Mouse (Mus musculus): ENCODE measurements around the gene Tmc4. TPM values are rescaled to one million over a fixed set of nuclear protein-coding genes. Genes with fewer than 3 reads are reported as not detected.

Tmc4 gene
- total and polyA plus RNA-seq, 2 experiments from 2014 or later = 4.0 to 4.2 TPM

DNA sequence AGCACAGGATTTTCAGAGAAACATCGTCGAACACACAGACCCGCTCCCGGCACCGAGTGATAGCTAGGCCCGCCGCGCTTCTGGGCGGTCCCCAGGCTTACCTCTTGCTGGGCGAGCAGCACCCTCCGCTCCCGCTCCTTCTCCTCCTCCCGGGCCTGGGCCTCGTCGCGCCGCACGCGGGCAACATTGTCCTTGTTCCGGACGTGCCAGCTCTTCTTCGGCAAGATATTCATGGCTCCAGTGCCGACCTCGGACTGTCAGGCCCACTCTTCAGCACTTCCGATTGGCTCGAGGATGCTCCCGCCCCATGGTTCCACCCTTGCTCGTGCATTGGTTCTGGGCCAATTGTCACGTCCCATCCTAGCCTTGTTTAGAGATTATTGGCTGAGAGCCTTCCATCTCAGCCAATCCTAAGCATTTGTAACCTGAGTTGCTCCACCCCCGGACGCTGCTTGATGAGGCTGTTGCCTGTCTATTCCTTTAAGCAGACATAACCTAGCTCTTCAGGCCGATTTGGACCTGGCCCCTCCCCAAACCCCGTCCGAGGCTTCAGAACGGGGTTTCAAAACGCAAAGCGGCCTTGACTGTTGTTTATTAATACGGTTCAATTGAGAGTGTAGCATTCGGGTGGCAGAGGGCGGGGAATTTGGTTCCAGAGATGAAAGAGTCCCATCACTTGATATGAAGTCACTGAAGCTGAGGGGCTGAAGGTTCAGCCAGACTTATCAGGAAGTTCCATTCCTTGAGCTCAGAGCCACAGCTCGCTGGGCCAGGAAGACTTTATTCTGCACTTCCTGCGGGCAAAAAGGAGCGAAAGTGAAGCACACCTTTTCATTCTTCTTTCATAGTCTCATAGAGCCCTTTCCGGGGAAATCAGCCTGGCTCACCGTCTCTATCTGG lies 11.9 kb downstream of the Tmc4 start, which contains the start of gene Leng1:
Gene Leng1, minus strand, starts transcription at position 626 of the 900 bp plus-strand sequence.
- TF ChIP-seq CTCF (IDR thresholded peaks at IDR 0.05) = no peak
- H3K4me1 ChIP-seq (ENCODE audit: insufficient read depth, low read length) = peaks cover 5% of the 10 kb centered on the region; the same call in 1 of the 2 replicates
- peak within 1 kb of the TSS; percentile 64 for H3K4me3 ChIP-seq (ENCODE audit: low read depth, low read length)
- H3K27ac ChIP-seq (ENCODE audit: low read depth, low read length) = peak within 1 kb of the TSS; percentile 72
- H3K27me3 ChIP-seq (ENCODE audit: insufficient read depth, low read length) = no peaks in the 10 kb centered on the region
- DNase-seq (ENCODE audit: low spot score) (peak; percentile 99), ATAC-seq (ENCODE audit: low FRiP score) (peak; percentile 98)
- 4% methylated on average over 45 of the region's 45 CpGs for WGBS
- H3K9ac ChIP-seq (replicated peaks; ENCODE audit: low read length, poor library complexity, severe bottlenecking) = peak within 1 kb of the TSS; percentile 70
- H3K36me3 ChIP-seq (ENCODE audit: insufficient read depth, low read length) = peaks cover 16% of the 10 kb centered on the region
- H3K9me3 ChIP-seq (ENCODE audit: low read length) = no peaks in the 10 kb centered on the region
- peak within 1 kb of the TSS; percentile 82 for H3K4me2 ChIP-seq (ENCODE audit: low read depth, low read length, poor library complexity, severe bottlenecking)

DNA sequence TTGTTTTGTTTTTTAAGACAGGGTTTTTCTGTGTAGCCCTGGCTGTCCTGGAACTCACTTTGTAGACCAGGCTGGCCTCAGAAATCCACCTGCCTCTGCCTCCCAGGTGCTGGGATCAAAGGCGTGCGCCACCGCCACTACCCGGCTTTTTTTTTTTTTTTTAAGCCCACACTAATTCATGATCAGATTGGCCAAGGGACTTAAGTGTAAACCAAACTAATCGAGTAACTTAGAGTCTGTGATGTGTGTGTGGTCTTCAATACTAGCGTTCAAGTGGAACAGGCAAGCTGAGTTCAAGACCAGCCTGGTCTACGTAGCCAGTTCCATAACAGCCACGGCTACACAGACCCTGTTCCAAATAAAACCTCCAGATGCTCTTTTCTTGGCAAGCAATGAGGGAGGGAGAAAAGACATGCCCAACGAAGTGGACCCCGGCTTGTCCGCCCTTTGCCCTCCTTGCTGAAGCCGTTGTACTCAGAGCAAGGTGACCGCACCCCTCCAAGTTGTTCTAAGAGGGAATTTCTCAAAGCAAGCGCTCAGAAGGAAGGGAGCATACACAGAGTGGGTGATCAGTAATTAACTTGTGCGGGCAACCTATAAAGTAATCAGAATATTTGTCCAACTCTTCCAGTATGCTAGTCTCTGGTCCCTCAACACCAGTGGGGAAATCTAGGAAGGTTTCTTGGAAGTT lies 12.7 kb downstream of the Tmc4 start:
- Histone ChIP-seq H3K4me1 (ENCODE audit: insufficient read depth, low read length) (peaks cover 5% of the 10 kb centered on the region; the same call in 1 of the 2 replicates), H3K27ac (ENCODE audit: low read depth, low read length) (peak overlapping the region; percentile 72), H3K9me3 (ENCODE audit: low read length) (no peaks in the 10 kb centered on the region), H3K9ac (replicated peaks; ENCODE audit: low read length, poor library complexity, severe bottlenecking) (peak overlapping the region; percentile 70), H3K27me3 (ENCODE audit: insufficient read depth, low read length) (no peaks in the 10 kb centered on the region), H3K4me2 (ENCODE audit: low read depth, low read length, poor library complexity, severe bottlenecking) (peak overlapping the region; percentile 82), H3K4me3 (ENCODE audit: low read depth, low read length) (peak overlapping the region; percentile 64), H3K36me3 (ENCODE audit: insufficient read depth, low read length) (peaks cover 24% of the 10 kb centered on the region)
- peak; percentile 15; the same call in 1 of the 2 replicates for ATAC-seq (ENCODE audit: low FRiP score)
- 31% methylated on average over 15 of the region's 15 CpGs for WGBS
- DNase-seq (ENCODE audit: low spot score) = peak; percentile 10
- no peak for TF ChIP-seq CTCF (IDR thresholded peaks at IDR 0.05)

DNA sequence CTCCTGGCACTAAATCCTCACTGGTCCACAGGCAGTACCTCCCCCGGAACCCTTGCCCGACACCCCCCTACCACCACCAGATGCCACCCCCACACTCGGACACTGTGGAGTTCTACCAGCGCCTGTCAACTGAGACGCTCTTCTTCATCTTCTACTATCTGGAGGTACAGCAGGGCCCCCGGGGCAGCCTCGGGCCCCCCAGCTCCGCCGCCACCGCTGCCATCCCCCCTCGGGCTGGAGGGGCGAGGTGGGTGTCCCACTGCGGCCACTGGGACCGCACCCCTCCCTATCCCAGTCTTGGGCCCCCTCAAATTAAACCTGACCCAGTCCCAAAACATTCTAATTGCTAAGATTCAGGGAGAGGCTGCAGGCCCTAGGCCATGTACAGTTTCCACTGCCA lies 18.8 kb downstream of the Tmc4 start:
- no peak overlapping the region for H3K4me3 ChIP-seq (ENCODE audit: low read depth, low read length)
- WGBS = 95% methylated on average over 14 of the region's 14 CpGs
- H3K27ac ChIP-seq (ENCODE audit: low read depth, low read length) = no peak overlapping the region
- ATAC-seq (ENCODE audit: low FRiP score) = no peak
- H3K27me3 ChIP-seq (ENCODE audit: insufficient read depth, low read length) = no peaks in the 10 kb centered on the region
- H3K9ac ChIP-seq (replicated peaks; ENCODE audit: low read length, poor library complexity, severe bottlenecking) = no peak overlapping the region
- no peaks in the 10 kb centered on the region for H3K4me1 ChIP-seq (ENCODE audit: insufficient read depth, low read length)
- H3K36me3 ChIP-seq (ENCODE audit: insufficient read depth, low read length) = peaks cover 74% of the 10 kb centered on the region
- no peaks in the 10 kb centered on the region for H3K9me3 ChIP-seq (ENCODE audit: low read length)
- TF ChIP-seq CTCF (IDR thresholded peaks at IDR 0.05) = no peak
- no peak overlapping the region for H3K4me2 ChIP-seq (ENCODE audit: low read depth, low read length, poor library complexity, severe bottlenecking)
- no peak for DNase-seq (ENCODE audit: low spot score)

GRCm38 (mm10) chr7:3656966-3657365 lies 20.4 kb downstream of the Tmc4 start:
- no peak overlapping the region for H3K9ac ChIP-seq (replicated peaks; ENCODE audit: low read length, poor library complexity, severe bottlenecking)
- peaks cover 81% of the 10 kb centered on the region for H3K36me3 ChIP-seq (ENCODE audit: insufficient read depth, low read length)
- H3K27ac ChIP-seq (ENCODE audit: low read depth, low read length) = no peak overlapping the region
- no peak for TF ChIP-seq CTCF (IDR thresholded peaks at IDR 0.05)
- ATAC-seq (ENCODE audit: low FRiP score) (no peak), DNase-seq (ENCODE audit: low spot score) (no peak)
- H3K4me1 ChIP-seq (ENCODE audit: insufficient read depth, low read length) = no peaks in the 10 kb centered on the region
- no peaks in the 10 kb centered on the region for H3K9me3 ChIP-seq (ENCODE audit: low read length)
- H3K4me3 ChIP-seq (ENCODE audit: low read depth, low read length) = no peak overlapping the region
- no peaks in the 10 kb centered on the region for H3K27me3 ChIP-seq (ENCODE audit: insufficient read depth, low read length)
- 87% methylated on average over 4 of the region's 4 CpGs for WGBS
- no peak overlapping the region for H3K4me2 ChIP-seq (ENCODE audit: low read depth, low read length, poor library complexity, severe bottlenecking)

- no peak for TF ChIP-seq CTCF (IDR thresholded peaks at IDR 0.05)
- DNase-seq (ENCODE audit: low spot score) (no peak), ATAC-seq (ENCODE audit: low FRiP score) (no peak)
- Histone ChIP-seq H3K4me3 (ENCODE audit: low read depth, low read length) (peak overlapping the region; percentile 93), H3K36me3 (ENCODE audit: insufficient read depth, low read length) (peaks cover 15% of the 10 kb centered on the region), H3K27me3 (ENCODE audit: insufficient read depth, low read length) (no peaks in the 10 kb centered on the region), H3K4me2 (ENCODE audit: low read depth, low read length, poor library complexity, severe bottlenecking) (peak overlapping the region; percentile 86), H3K4me1 (ENCODE audit: insufficient read depth, low read length) (peaks cover 13% of the 10 kb centered on the region), H3K9me3 (ENCODE audit: low read length) (no peaks in the 10 kb centered on the region), H3K27ac (ENCODE audit: low read depth, low read length) (no peak overlapping the region), H3K9ac (replicated peaks; ENCODE audit: low read length, poor library complexity, severe bottlenecking) (peak overlapping the region; percentile 96)
- 67% methylated on average over 4 of the region's 4 CpGs for WGBS
Observed at GRCm38 (mm10) chr7:3646641-3647040, 30.7 kb downstream of the Tmc4 start.

Measured in midbrain, postnatal 0 days (tissue).